Mouse (Mus musculus): ENCODE measurements around the gene Taar7d. TPM values are rescaled to one million over a fixed set of nuclear protein-coding genes. Genes with fewer than 3 reads are reported as not detected.
"Not testable (repeated sequence)": the region's sequence is repeated elsewhere in the genome, so short reads cannot be mapped to it uniquely, and the experiment has no call there.

Taar7d gene
- not detected for total RNA-seq (2021)

DNA sequence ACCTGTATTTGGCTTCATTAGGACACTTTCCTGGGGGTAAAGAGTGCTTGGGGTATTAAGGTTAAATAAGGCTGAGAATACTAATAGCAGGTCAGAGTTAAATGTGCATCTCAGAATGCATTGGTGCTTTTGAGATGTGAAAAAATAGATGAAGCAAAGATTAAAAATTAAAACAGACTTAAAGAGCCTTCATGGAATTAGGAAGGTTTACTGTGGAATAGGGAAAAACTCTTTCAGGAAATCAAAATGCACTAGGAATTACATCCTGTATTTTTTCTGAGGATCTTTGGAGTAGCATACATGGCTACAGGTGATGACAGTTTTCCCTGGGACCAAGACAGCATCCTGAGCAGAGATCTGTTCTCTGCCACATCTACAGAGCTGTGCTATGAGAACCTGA lies at the start of gene Taar7d:
Gene Taar7d (plus strand): TSS at position 301 of the 400 bp plus-strand sequence.
- DNase-seq: no peak

DNA sequence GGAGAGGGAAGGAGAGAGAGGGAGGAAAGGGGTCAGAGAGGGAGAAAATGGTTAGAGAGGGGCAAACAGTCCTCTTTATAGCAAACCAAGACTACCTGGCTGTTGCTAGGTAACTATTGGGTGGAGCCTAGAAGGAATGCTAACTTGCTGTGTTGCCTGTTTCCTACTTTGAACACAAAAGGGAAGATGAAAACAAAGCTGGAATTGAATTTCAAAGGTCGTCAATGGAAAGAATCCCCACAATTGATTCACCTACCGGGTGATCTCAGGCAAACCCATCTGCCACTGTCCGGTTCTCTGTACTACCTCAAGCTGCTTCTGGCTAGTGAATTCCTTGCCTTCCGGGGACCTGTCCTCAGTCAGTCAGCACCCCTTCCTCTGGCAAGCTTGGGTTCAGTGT lies 49.1 kb upstream of the Taar7d start:
- DNase-seq: no peak

DNA sequence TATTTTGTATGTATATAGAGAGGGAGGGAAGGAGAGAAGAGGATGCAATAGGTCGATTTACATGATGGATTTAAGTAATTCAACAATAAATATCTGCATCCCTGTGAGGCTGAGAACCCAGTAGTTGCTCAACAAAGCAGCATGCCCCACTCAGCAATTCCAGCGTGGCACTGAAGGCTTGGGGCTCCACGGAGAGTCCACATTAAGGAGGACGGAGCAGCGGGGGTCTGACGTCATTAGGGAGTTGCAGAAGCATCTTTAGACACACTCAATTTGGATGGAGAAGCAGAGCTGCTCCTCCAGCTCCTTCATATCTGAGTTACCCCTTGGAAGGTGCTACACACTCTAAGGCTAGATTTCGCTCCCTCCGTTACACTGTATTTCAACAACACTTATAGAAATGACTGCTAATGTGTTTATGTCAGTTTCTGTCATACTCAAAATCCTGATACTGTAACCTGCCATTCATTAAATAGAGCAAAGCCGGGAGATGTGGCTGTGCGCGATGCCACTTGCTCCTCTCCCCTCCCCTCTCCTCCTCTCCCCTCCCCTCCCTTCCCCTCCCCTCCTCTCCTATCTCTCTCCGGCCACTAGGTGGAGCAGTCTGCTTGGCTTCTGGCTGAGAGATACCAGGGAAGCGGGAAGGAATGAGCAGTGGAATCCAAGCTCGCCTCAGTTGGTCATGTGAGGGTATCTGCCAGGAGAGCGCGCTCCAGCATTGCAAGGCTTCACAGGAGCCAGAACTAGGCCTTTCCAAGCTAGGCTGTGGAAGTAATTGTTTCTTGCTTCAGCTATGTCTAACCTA lies 47.9 kb upstream of the Taar7d start:
- DNase-seq: peak; percentile 64 to 67

DNA sequence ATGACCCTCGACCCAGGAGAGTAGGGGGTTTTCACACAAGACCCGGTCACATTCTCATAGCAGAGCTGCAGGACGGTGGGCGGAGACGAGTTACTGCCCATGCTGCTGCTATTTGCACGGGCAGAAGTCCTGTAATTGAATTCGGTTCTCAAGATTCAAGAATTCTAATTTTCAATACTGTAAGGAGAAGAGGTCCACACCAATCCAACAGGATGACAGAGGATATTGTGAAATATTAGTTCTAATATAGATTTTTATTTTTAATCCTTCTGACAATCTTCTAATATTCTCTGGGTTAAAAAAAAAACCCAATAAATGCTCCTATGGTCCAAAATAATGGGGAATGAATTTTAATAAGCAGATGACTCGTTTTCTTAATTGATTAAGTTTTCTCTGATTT lies 41.5 kb upstream of the Taar7d start, which contains the start of gene Taar6:
Gene Taar6 (minus strand): TSS at position 101 of the 400 bp plus-strand sequence.
- DNase-seq: no peak

DNA sequence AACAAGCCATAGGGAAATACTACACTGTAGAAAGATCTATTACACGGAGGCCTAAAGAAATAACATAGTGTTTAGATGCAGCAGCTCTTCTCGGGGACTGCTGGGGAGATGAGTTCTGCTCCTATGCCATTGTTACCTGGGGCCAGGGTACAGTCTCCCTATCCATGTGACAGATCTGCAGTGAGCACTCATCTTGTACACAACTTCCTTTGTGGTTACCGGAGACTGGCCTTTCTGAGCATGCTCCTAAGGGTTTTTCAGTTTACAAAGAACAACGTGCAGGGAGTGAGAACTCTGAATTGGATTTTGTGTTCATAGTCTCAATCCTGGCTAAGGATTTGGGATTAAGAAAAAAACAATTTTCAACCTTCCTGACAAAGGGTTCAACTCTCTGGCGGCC lies 40.6 kb upstream of the Taar7d start:
- DNase-seq: no peak

DNA sequence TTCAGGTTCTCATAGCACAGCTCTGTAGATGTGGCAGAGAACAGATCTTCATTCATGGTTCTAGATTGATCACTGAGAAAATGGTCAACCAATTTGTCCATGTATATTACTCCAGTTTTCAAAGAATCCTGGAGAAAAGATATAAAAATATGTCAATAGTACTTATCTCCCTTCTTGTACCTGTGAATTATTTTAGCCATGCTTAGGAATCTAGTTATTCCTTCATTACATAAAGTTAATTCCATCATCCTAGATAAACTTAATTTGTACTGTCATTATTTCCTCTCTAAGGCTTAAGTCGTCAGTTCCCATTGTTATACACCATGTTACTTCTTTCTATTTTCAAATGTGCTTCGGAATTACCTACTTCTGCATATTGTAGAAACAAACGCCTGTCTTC lies 33.6 kb upstream of the Taar7d start, which contains the start of gene Taar7a:
Gene Taar7a (minus strand): TSS at position 101 of the 400 bp plus-strand sequence.
- no peak for DNase-seq

DNA sequence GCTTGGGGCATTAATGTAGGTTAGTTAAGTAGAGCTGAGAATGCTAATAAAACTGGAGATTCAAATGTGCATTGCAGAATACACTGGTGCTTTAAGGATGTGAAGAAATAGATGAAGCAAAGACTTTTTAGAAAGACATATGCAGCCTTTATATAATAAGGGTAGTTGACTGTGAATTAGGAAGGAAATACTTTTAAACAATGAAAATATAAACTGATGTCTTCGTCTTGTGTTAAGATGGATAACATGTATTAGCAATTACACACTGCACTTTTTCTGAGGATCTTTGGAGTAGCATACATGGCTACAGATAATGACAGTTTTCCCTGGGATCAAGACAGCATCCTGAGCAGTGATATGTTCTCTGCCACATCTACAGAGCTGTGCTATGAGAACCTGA lies 27.4 kb upstream of the Taar7d start, which contains the start of gene Taar7b:
Gene Taar7b (plus strand): TSS at position 301 of the 400 bp plus-strand sequence.
- no peak for DNase-seq

DNA sequence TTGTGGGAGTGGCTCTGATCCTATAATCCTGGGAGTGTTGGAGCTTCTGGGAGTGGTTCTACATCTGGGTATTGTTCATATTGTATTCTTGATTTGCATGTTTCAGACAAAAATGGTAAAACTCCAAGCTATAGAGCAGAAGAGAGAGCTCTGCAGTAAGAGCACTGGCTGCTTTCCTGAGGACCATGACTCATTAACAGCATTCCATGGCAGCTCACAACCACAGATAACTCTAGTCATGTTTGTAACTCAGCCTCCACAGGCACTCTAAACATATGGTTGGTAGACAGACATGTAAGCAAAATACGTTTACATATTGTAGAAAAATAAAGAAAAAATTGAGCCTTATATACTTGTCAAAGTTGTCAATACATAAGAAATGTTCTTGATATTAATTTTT lies 20.6 kb upstream of the Taar7d start:
- DNase-seq: no peak

DNA sequence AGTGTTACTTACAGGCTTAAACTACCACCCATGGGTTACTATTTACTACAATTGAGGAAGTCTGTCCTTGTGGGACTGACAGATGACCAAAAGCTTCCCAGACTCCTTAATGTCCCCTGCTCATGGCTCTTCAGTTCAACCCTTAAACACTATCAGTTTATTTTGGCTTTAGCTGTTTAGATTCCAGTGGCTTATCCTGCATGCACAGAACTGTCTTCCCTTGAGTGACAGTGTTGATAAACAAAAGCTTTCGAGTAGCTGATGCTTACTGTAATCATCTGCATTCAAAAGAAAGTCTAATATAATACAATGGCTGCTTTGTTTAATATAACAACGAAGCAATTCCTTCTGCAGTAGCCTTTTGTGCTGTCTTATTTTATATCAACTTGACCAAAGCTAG lies 20.0 kb upstream of the Taar7d start:
- DNase-seq: no peak

DNA sequence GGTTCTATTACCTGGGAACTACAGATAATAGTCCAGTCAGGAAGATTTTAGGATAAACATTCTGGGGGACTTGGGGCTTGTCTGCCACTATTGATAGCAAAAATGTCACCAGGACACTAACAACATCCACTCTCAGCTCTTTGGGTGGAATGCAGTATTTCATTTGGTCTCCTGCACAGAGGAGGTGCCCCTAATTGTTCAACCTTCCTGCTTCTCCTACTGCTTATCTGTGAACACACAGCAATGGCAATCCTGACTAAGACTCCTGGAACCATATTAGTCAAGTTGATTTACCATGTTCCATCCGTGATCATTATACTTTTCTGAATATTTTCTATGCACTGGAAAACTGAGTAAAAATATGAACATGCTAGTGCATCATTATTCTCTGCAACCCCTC lies 18.9 kb upstream of the Taar7d start:
- no peak for DNase-seq

DNA sequence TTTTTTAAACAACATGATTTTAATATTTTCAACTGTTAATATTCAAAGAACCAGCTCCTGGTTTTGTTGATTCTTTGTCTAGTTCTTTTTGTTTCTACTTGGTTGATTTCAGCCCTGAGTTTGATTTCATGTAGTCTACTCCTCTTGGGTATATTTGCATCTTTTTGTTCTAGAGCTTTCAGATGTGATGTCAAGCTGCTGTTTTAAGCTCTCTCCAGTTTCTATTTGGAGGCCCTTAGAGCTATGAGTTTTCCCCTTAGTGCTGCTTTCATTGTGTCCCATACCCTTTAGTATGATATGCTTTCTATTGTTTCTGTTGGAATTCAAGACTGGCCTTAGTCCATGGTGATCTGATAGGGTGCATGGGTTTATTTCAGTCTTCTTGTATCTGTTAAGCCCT lies 4.3 kb downstream of the Taar7d start:
- DNase-seq: no peak

DNA sequence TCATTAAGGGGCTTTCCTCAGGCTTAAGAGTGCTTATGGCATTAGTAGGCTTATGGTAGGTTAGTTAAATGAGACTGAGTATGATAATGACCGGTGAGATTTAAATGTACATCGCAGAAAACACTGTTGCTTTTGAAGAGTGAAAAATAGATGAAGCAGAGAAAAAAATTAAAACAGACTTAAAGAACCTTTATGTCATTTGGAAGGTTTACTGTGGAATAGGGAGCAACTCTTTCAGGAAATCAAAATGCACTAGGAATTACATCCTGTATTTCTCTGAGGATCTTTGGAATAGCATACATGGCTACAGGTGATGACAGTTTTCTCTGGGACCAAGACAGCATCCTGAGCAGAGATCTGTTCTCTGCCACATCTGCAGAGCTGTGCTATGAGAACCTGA lies 10.3 kb downstream of the Taar7d start, which contains the start of gene Taar7e:
Gene Taar7e (plus strand): TSS at position 301 of the 400 bp plus-strand sequence.
- no peak for DNase-seq

DNA sequence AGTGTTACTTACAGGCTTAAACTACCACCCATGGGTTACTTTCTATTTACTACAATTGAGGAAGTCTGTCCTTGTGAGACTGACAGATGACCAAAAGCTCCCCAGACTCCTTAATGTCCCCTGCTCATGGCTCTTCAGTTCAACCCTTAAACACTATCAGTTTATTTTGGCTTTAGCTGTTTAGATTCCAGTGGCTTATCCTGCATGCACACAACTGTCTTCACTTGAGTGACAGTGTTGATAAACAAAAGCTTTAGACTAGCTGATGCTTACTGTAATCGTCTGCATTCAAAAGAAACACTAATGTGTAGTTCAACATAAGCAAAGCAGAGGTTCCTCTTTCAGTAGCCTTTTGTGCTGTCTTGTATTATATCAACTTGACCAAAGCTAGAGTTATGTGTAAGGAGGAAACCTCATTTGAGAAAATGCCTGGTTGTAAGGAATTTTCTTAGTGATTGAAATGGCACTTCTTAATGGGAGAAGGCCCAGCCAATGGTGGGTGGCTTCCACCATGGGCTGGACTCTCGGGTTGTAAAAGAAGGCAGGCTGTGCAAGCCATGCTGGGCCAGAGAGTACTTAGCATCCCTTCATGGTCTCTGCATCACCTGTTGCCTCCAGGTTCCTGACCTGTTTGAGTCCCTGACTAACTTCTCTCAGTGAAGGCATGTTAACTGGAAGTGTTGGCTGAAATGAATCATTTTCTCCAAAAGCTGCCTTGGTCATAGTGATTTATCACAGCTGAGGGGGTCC lies 13.3 kb downstream of the Taar7d start:
- no peak for DNase-seq

DNA sequence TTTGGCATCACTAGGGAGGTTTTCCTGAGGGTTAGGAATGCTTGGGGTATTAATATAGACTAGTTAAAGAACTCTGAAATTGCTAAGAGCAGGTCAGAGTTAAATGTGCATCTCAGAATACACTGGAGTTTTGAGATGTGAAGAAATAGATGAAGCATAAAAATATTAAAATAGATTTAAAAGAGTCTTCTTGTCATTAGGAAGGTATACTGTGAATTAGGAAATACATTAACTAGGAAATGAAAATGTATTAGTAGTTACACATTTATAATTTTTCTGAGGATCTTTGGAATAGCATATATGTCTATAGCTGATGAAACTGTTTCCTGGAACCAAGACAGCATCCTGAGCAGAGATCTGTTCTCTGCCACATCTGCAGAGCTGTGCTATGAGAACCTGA lies 22.2 kb downstream of the Taar7d start, which contains the start of gene Taar7f:
Gene Taar7f (plus strand): TSS at position 301 of the 400 bp plus-strand sequence.
- no peak for DNase-seq

DNA sequence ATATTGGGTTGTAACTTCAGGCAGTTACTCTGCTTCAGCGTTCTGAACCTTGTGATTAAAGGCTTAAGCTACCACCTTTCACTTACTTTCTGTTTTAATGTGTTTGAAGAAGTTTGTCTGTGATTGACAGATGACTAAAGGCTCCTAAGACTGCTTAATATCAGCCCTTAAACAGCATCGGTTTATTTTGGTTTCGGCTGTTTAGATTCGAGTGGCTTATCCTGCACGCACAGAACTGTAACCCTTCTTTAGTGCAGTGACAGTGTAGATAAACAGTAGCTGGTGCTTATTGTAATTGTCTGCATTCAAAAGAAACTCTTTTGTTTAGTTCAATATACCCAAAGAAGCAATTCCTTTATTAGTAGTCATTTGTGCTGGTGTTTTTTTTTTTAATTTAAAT lies 25.0 kb downstream of the Taar7d start:
- no peak for DNase-seq

DNA sequence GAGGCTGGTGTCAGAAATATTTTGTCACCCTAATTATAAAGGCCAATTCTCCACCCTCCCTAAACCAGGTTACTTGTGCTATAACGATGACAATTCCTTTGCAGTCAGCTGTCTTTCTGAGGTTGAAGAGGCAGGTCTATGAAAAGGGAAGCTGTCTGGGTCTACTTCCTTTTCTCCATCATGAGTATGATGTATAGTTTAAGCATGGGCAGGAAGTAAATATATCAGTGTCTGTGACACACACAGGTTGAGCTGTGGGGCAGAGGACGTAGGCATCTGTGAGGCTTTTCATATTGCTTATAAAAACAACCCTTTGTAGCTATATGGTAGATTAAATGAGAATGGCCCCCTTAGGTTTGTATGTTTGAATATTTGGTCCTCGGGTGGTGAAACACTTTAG lies 32.0 kb downstream of the Taar7d start:
- no peak for DNase-seq

DNA sequence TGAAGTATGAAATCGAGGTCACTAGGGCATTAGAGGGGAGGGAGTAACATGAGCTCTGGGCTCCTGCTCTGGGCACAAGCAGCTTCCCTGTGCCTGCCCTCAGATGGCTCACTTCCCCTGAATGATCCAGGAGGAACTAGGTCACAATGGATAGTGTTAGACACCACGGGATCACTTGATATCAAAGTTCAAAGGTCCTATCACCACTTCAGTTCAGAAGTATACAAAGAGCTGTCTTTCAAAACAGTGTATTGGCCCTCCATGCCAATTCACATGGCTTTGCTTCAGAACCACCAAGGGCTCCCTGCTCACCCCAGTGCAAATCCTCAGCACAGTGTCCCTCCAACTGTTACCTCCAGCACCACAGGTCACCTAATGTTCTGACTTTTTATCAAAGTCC lies 47.7 kb downstream of the Taar7d start:
- not testable (repeated sequence) for DNase-seq

DNA sequence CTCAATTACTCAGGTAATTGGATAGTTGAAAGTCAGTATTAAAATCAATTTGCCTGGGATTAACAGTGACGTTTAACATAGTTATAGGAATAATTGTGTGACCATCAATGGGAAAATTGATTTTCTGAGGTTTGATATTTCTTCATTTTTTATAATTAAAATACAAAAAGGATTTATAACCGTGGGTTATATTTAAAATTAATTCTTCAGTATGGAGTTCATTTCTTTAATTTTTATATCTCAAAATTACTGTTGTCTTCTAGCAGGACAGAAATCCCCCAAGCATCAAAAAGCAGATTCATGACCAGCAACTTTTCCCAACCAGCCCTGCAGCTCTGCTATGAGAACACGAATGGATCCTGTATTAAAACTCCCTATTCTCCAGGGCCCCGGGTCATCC lies 49.2 kb downstream of the Taar7d start, which contains the start of gene Taar8a:
Gene Taar8a (plus strand): TSS at position 301 of the 400 bp plus-strand sequence.
- not testable (repeated sequence) for DNase-seq

Other genes starting within 250 kb of the Taar7d start
- gene Rps12, start 239.9 kb upstream of the Taar7d start, total RNA-seq (2021): 100 to 1,000 TPM; 226 to 229 TPM
- 10 to 100 TPM; 26.2 to 26.6 TPM for gene Slc18b1, start 230.2 kb upstream of the Taar7d start, total RNA-seq (2021)
- gene Vnn3, start 175.8 kb upstream of the Taar7d start, total RNA-seq (2021): under 1 TPM; 0.25 to 0.40 TPM
- under 1 TPM in 1 of 2 experiments, not detected in 1; 0.17 TPM for gene Vnn1, start 132.5 kb upstream of the Taar7d start, total RNA-seq (2021)
- gene Taar1, start 106.9 kb upstream of the Taar7d start, total RNA-seq (2021): not detected
- gene Taar2, start 88.7 kb upstream of the Taar7d start, total RNA-seq (2021): not detected
- gene Taar3, start 77.7 kb upstream of the Taar7d start, total RNA-seq (2021): not detected
- not detected for gene Taar4, start 66.7 kb upstream of the Taar7d start, total RNA-seq (2021)
- not detected for gene Taar5, start 56.5 kb upstream of the Taar7d start, total RNA-seq (2021)
- gene Taar6, start 41.6 kb upstream of the Taar7d start, total RNA-seq (2021): not detected
- gene Taar7a, start 33.7 kb upstream of the Taar7d start, total RNA-seq (2021): not detected
- gene Taar7b, start 27.3 kb upstream of the Taar7d start, total RNA-seq (2021): not detected
- not detected for gene Taar7e, start 10.4 kb downstream of the Taar7d start, total RNA-seq (2021)
- not detected for gene Taar7f, start 22.3 kb downstream of the Taar7d start, total RNA-seq (2021)
- not detected for gene Taar8a, start 49.3 kb downstream of the Taar7d start, total RNA-seq (2021)
- gene Taar8b, start 65.1 kb downstream of the Taar7d start, total RNA-seq (2021): not detected
- gene Taar8c, start 74.7 kb downstream of the Taar7d start, total RNA-seq (2021): not detected
- gene Taar9, start 82.3 kb downstream of the Taar7d start, total RNA-seq (2021): not detected
- 100 to 1,000 TPM; 122 to 128 TPM for gene Stx7, start 122.1 kb downstream of the Taar7d start, total RNA-seq (2021)
- gene Moxd1, start 196.3 kb downstream of the Taar7d start, total RNA-seq (2021): 10 to 100 TPM; 10.9 to 11.9 TPM